Mouse (Mus musculus) ES-E14 (cell line): ENCODE data around the gene Ttc9c.

Experiments used
- CHD2 ChIP-seq: IDR thresholded peaks from 2 replicates; pipeline ENCODE4 v1.6.1; 2014; ENCODE audit warnings: mild to moderate bottlenecking, low read depth, low read length, inconsistent platforms
- MAFK ChIP-seq: IDR thresholded peaks from 2 replicates; pipeline ENCODE4 v1.6.1; 2014; ENCODE audit warnings: mild to moderate bottlenecking, low read depth, low read length, inconsistent platforms; ENCODE audit not compliant: insufficient read depth
- ZC3H11A ChIP-seq: IDR thresholded peaks from 2 replicates; pipeline ENCODE4 v1.6.1; 2012; ENCODE audit warnings: low read depth, mild to moderate bottlenecking, inconsistent platforms, low read length, borderline replicate concordance

DNA sequence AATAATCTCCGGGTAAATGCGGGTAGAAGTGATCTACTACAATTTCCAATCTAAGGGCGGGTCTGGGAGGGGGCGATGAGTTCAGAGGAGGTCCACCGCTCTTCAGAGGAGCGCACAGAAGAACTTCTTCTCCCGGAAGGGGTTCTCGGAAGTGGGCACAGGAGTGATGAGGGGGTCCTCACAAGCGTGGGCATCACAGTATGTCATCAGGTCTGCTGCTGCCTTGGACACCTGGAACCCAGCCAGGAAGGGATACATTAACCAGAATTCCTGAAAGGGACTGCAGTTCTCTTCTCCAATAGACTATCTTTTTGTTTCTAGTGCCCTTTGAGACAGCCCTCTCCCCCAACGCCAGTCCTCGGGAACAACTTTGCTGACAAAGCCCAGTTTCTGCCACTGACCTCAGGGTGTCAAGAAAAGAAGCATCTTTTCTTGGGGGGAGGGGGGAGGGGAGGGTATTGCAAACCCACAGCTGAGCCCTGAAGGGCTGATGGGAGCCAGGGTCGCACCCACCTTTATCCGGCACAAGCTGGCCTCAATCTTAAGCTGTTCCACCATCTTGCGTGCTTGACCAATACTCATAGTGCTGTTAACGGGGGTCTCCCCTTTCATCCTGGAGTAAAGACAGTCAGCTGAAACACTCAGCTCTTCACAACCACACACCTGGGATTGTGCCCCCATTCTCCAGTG is 19.1 kb upstream of the Ttc9c start:
- TF ChIP-seq ZC3H11A (no peak), MAFK (no peak), CHD2 (no peak)
